Mouse (Mus musculus): ENCODE data around the gene Wipf1. TPM values are rescaled to one million over a fixed set of nuclear protein-coding genes. Genes with fewer than 3 reads are reported as not detected.

Wipf1 gene
- polyA plus RNA-seq, 1 experiment from 2014 or later, result 24.1 TPM

GRCm38 (mm10) chr2:73522891-73523290 is 6.6 kb downstream of the Wipf1 start:
- 57% methylated on average over 8 of the region's 8 CpGs for WGBS
- DNase-seq (ENCODE audit: low spot score) (no peak), ATAC-seq (ENCODE audit: insufficient number of reproducible peaks, low FRiP score, low TSS enrichment, low read depth) (no peak)
- H3K9me3 ChIP-seq (ENCODE audit: control insufficient read depth, low read length), result no peaks in the 10 kb centered on the region
- H3K4me2 ChIP-seq (ENCODE audit: low read depth, severe bottlenecking), result no peak overlapping the region
- no peak overlapping the region; the same call in 1 of the 2 replicates for H3K27ac ChIP-seq (replicated peaks; ENCODE audit: low read depth, low read length)
- H3K4me1 ChIP-seq (ENCODE audit: control insufficient read depth, insufficient read depth, low read length), result peaks cover 31% of the 10 kb centered on the region
- no peak overlapping the region for H3K9ac ChIP-seq (ENCODE audit: low read length)
- no peaks in the 10 kb centered on the region for H3K36me3 ChIP-seq (ENCODE audit: control insufficient read depth, insufficient read depth, low read length)
- no peak overlapping the region for H3K4me3 ChIP-seq (ENCODE audit: low read depth, low read length)
- H3K27me3 ChIP-seq (ENCODE audit: control insufficient read depth, insufficient read depth, low read length), result no peaks in the 10 kb centered on the region

- Histone ChIP-seq H3K4me1 (ENCODE audit: control insufficient read depth, insufficient read depth, low read length) (peaks cover 31% of the 10 kb centered on the region), H3K4me3 (ENCODE audit: low read depth, low read length) (no peak overlapping the region), H3K9me3 (ENCODE audit: control insufficient read depth, low read length) (no peaks in the 10 kb centered on the region), H3K27me3 (ENCODE audit: control insufficient read depth, insufficient read depth, low read length) (no peaks in the 10 kb centered on the region), H3K27ac (replicated peaks; ENCODE audit: low read depth, low read length) (no peak overlapping the region), H3K9ac (ENCODE audit: low read length) (no peak overlapping the region), H3K4me2 (ENCODE audit: low read depth, severe bottlenecking) (no peak overlapping the region), H3K36me3 (ENCODE audit: control insufficient read depth, insufficient read depth, low read length) (no peaks in the 10 kb centered on the region)
- 23% methylated on average over 6 of the region's 6 CpGs for WGBS
- peak; percentile 65 for DNase-seq (ENCODE audit: low spot score)
- ATAC-seq (ENCODE audit: insufficient number of reproducible peaks, low FRiP score, low TSS enrichment, low read depth), result no peak
These were observed 7.2 kb downstream of the Wipf1 start for GRCm38 (mm10) chr2:73522336-73522735.

- H3K27me3 ChIP-seq (ENCODE audit: control insufficient read depth, insufficient read depth, low read length), result no peaks in the 10 kb centered on the region
- H3K4me3 ChIP-seq (ENCODE audit: low read depth, low read length), result no peak overlapping the region
- H3K4me2 ChIP-seq (ENCODE audit: low read depth, severe bottlenecking), result 0 out of 2 replicates have a peak overlapping the region, but pooled peaks have one; percentile 1
- peaks cover 25% of the 10 kb centered on the region for H3K4me1 ChIP-seq (ENCODE audit: control insufficient read depth, insufficient read depth, low read length)
- no peak overlapping the region for H3K9ac ChIP-seq (ENCODE audit: low read length)
- 14% methylated on average over 5 of the region's 5 CpGs for WGBS
- no peaks in the 10 kb centered on the region for H3K9me3 ChIP-seq (ENCODE audit: control insufficient read depth, low read length)
- H3K27ac ChIP-seq (replicated peaks; ENCODE audit: low read depth, low read length), result no peak overlapping the region; the same call in 1 of the 2 replicates
- H3K36me3 ChIP-seq (ENCODE audit: control insufficient read depth, insufficient read depth, low read length), result no peaks in the 10 kb centered on the region
- DNase-seq (ENCODE audit: low spot score) (no peak), ATAC-seq (ENCODE audit: insufficient number of reproducible peaks, low FRiP score, low TSS enrichment, low read depth) (no peak)
These were observed 7.8 kb downstream of the Wipf1 start for GRCm38 (mm10) chr2:73521737-73522136.

- ATAC-seq (ENCODE audit: insufficient number of reproducible peaks, low FRiP score, low TSS enrichment, low read depth) (no peak), DNase-seq (ENCODE audit: low spot score) (no peak)
- H3K27ac ChIP-seq (replicated peaks; ENCODE audit: low read depth, low read length), result 0 out of 2 replicates have a peak overlapping the region, but pooled peaks have one; percentile 39
- WGBS, result 51% methylated on average over 5 of the region's 5 CpGs
- H3K4me1 ChIP-seq (ENCODE audit: control insufficient read depth, insufficient read depth, low read length), result peaks cover 22% of the 10 kb centered on the region
- no peak overlapping the region for H3K9ac ChIP-seq (ENCODE audit: low read length)
- no peak overlapping the region for H3K4me2 ChIP-seq (ENCODE audit: low read depth, severe bottlenecking)
- H3K9me3 ChIP-seq (ENCODE audit: control insufficient read depth, low read length), result no peaks in the 10 kb centered on the region
- H3K27me3 ChIP-seq (ENCODE audit: control insufficient read depth, insufficient read depth, low read length), result no peaks in the 10 kb centered on the region
- H3K4me3 ChIP-seq (ENCODE audit: low read depth, low read length), result no peak overlapping the region
- H3K36me3 ChIP-seq (ENCODE audit: control insufficient read depth, insufficient read depth, low read length), result no peaks in the 10 kb centered on the region
These were observed 10.6 kb downstream of the Wipf1 start for GRCm38 (mm10) chr2:73518966-73519365.

GRCm38 (mm10) chr2:73518311-73518710 is 11.2 kb downstream of the Wipf1 start:
- 87% methylated on average over 2 of the region's 2 CpGs for WGBS
- H3K27me3 ChIP-seq (ENCODE audit: control insufficient read depth, insufficient read depth, low read length), result no peaks in the 10 kb centered on the region
- no peak for DNase-seq (ENCODE audit: low spot score)
- H3K4me1 ChIP-seq (ENCODE audit: control insufficient read depth, insufficient read depth, low read length), result peaks cover 22% of the 10 kb centered on the region
- no peak overlapping the region for H3K4me3 ChIP-seq (ENCODE audit: low read depth, low read length)
- no peak overlapping the region for H3K4me2 ChIP-seq (ENCODE audit: low read depth, severe bottlenecking)
- no peak overlapping the region for H3K27ac ChIP-seq (replicated peaks; ENCODE audit: low read depth, low read length)
- no peaks in the 10 kb centered on the region for H3K9me3 ChIP-seq (ENCODE audit: control insufficient read depth, low read length)
- ATAC-seq (ENCODE audit: insufficient number of reproducible peaks, low FRiP score, low TSS enrichment, low read depth), result no peak
- H3K9ac ChIP-seq (ENCODE audit: low read length), result no peak overlapping the region
- no peaks in the 10 kb centered on the region for H3K36me3 ChIP-seq (ENCODE audit: control insufficient read depth, insufficient read depth, low read length)

- H3K9me3 ChIP-seq (ENCODE audit: control insufficient read depth, low read length), result no peaks in the 10 kb centered on the region
- no peak overlapping the region for H3K4me3 ChIP-seq (ENCODE audit: low read depth, low read length)
- DNase-seq (ENCODE audit: low spot score) (no peak), ATAC-seq (ENCODE audit: insufficient number of reproducible peaks, low FRiP score, low TSS enrichment, low read depth) (no peak)
- peaks cover 11% of the 10 kb centered on the region for H3K4me1 ChIP-seq (ENCODE audit: control insufficient read depth, insufficient read depth, low read length)
- H3K36me3 ChIP-seq (ENCODE audit: control insufficient read depth, insufficient read depth, low read length), result no peaks in the 10 kb centered on the region
- no peak overlapping the region for H3K4me2 ChIP-seq (ENCODE audit: low read depth, severe bottlenecking)
- 91% methylated on average over 6 of the region's 6 CpGs for WGBS
- H3K9ac ChIP-seq (ENCODE audit: low read length), result no peak overlapping the region
- no peaks in the 10 kb centered on the region for H3K27me3 ChIP-seq (ENCODE audit: control insufficient read depth, insufficient read depth, low read length)
- H3K27ac ChIP-seq (replicated peaks; ENCODE audit: low read depth, low read length), result no peak overlapping the region
These were observed 15.4 kb downstream of the Wipf1 start for GRCm38 (mm10) chr2:73514178-73514577.

GRCm38 (mm10) chr2:73513204-73513749 is 16.3 kb downstream of the Wipf1 start:
- no peak overlapping the region for H3K4me2 ChIP-seq (ENCODE audit: low read depth, severe bottlenecking)
- 87% methylated on average over 2 of the region's 2 CpGs for WGBS
- DNase-seq (ENCODE audit: low spot score), result no peak
- H3K27ac ChIP-seq (replicated peaks; ENCODE audit: low read depth, low read length), result 0 out of 2 replicates have a peak overlapping the region, but pooled peaks have one; percentile 8
- peaks cover 16% of the 10 kb centered on the region for H3K4me1 ChIP-seq (ENCODE audit: control insufficient read depth, insufficient read depth, low read length)
- no peaks in the 10 kb centered on the region for H3K36me3 ChIP-seq (ENCODE audit: control insufficient read depth, insufficient read depth, low read length)
- H3K4me3 ChIP-seq (ENCODE audit: low read depth, low read length), result no peak overlapping the region
- H3K9me3 ChIP-seq (ENCODE audit: control insufficient read depth, low read length), result no peaks in the 10 kb centered on the region
- H3K27me3 ChIP-seq (ENCODE audit: control insufficient read depth, insufficient read depth, low read length), result no peaks in the 10 kb centered on the region
- H3K9ac ChIP-seq (ENCODE audit: low read length), result no peak overlapping the region
- no peak for ATAC-seq (ENCODE audit: insufficient number of reproducible peaks, low FRiP score, low TSS enrichment, low read depth)

GRCm38 (mm10) chr2:73512044-73512443 is 17.5 kb downstream of the Wipf1 start:
- ATAC-seq (ENCODE audit: insufficient number of reproducible peaks, low FRiP score, low TSS enrichment, low read depth) (no peak), DNase-seq (ENCODE audit: low spot score) (no peak)
- H3K9me3 ChIP-seq (ENCODE audit: control insufficient read depth, low read length), result no peaks in the 10 kb centered on the region
- no peak overlapping the region for H3K4me3 ChIP-seq (ENCODE audit: low read depth, low read length)
- H3K9ac ChIP-seq (ENCODE audit: low read length), result no peak overlapping the region
- no peaks in the 10 kb centered on the region for H3K36me3 ChIP-seq (ENCODE audit: control insufficient read depth, insufficient read depth, low read length)
- 84% methylated on average over 3 of the region's 3 CpGs for WGBS
- H3K4me2 ChIP-seq (ENCODE audit: low read depth, severe bottlenecking), result no peak overlapping the region
- H3K4me1 ChIP-seq (ENCODE audit: control insufficient read depth, insufficient read depth, low read length), result peaks cover 22% of the 10 kb centered on the region
- H3K27me3 ChIP-seq (ENCODE audit: control insufficient read depth, insufficient read depth, low read length), result no peaks in the 10 kb centered on the region
- no peak overlapping the region for H3K27ac ChIP-seq (replicated peaks; ENCODE audit: low read depth, low read length)
